Mouse (Mus musculus) embryonic facial prominence, embryonic 13.5 days (tissue): ENCODE measurements around the gene Gm13276. TPM values are rescaled to one million over a fixed set of nuclear protein-coding genes. Genes with fewer than 3 reads are reported as not detected.
"Not testable (repeated sequence)": the region's sequence is repeated elsewhere in the genome, so short reads cannot be mapped to it uniquely, and the experiment has no call there.

Source experiments
- ATAC-seq: fragments of 200-750 bp; cut with Nextera tagmentation; 2 replicates; pipeline ENCODE4 v1.8.0; 2017; ENCODE audit warnings: low read depth; ENCODE audit not compliant: insufficient number of reproducible peaks, insufficient read depth, low FRiP score, low TSS enrichment
- H3K27ac ChIP-seq: fragments of 300-500 bp; sonication (generic); 2 replicates; pipeline ENCODE4 v1.5.1; 2015; ENCODE audit warnings: moderate library complexity, mild to moderate bottlenecking, inconsistent platforms
- H3K27me3 ChIP-seq: fragments of 300-500 bp; sonication (generic); 2 replicates; pipeline ENCODE4 v1.6.1; 2015; ENCODE audit warnings: mild to moderate bottlenecking, inconsistent platforms
- H3K36me3 ChIP-seq: fragments of 300-500 bp; sonication (generic); 2 replicates; pipeline ENCODE4 v1.6.1; 2015; ENCODE audit warnings: mild to moderate bottlenecking, inconsistent platforms
- H3K4me1 ChIP-seq: fragments of 300-500 bp; sonication (generic); 2 replicates; pipeline ENCODE4 v1.6.1; 2015; ENCODE audit warnings: inconsistent platforms
- H3K4me2 ChIP-seq: fragments of 300-500 bp; sonication (generic); 2 replicates; pipeline ENCODE4 v1.6.1; 2015; ENCODE audit warnings: moderate library complexity, mild to moderate bottlenecking, inconsistent platforms
- H3K4me3 ChIP-seq: fragments of 300-500 bp; sonication (generic); 2 replicates; pipeline ENCODE4 v1.5.1; 2015; ENCODE audit warnings: mild to moderate bottlenecking, inconsistent platforms
- H3K9ac ChIP-seq: fragments of 300-500 bp; sonication (generic); 2 replicates; pipeline ENCODE4 v1.6.1; 2015; ENCODE audit warnings: mild to moderate bottlenecking, inconsistent platforms
- H3K9me3 ChIP-seq: fragments of 300-500 bp; sonication (generic); 2 replicates; pipeline ENCODE4 v1.6.1; 2016; ENCODE audit warnings: inconsistent platforms
- WGBS: fragments of 180-500 bp; shearing (Covaris S2); methylation state at CpG from one replicate; pipeline ENCODE4 v1.1.7; 2015; ENCODE audit warnings: mixed read lengths; 5-methylcytosine and 5-hydroxymethylcytosine counted together
- polyA plus RNA-seq: library from polyadenylated mRNA; unstranded; fragments of >200 nt; fragmentation: Nextera tagmentation; extraction: Ambion mirVana; gene quantifications from 2 replicates; pipeline ENCODE4 v1.2.1, GENCODE M21; 2015

Gm13276 gene
- polyA plus RNA-seq, 1 experiment from 2014 or later: not detected

GRCm38 (mm10) chr4:88835225-88835624, 49.7 kb downstream of the Gm13276 start, which contains the start of gene Ifna5:
Gene Ifna5, plus strand, starts transcription at chr4:88835525.
- H3K4me3 ChIP-seq, ATAC-seq: not testable (repeated sequence)

More at GRCm38 (mm10) chr4:88835225-88835624, 49.7 kb downstream of the Gm13276 start, which contains the start of gene Ifna5:
- H3K36me3 ChIP-seq, H3K9ac ChIP-seq, H3K27me3 ChIP-seq, H3K4me2 ChIP-seq, H3K9me3 ChIP-seq, H3K27ac ChIP-seq, H3K4me1 ChIP-seq: not testable (repeated sequence)
- WGBS: 83% methylated on average over 1 of the region's 1 CpGs

Other genes with a start within 250 kb of the Gm13276 start
- not detected in 2 replicates for gene Ifna15, start 227.5 kb upstream of the Gm13276 start, polyA plus RNA-seq
- gene Ifna14, start 213.9 kb upstream of the Gm13276 start, polyA plus RNA-seq: not detected in 2 replicates
- gene Ifna9, start 193.3 kb upstream of the Gm13276 start, polyA plus RNA-seq: not detected in 2 replicates
- gene Ifna12, start 182.3 kb upstream of the Gm13276 start, polyA plus RNA-seq: not detected in 2 replicates
- not detected in 2 replicates for gene C87499, start 151.3 kb upstream of the Gm13276 start, polyA plus RNA-seq
- not detected in 2 replicates for gene Ifna13, start 141.2 kb upstream of the Gm13276 start, polyA plus RNA-seq
- not detected in 2 replicates for gene Ifna16, start 108.8 kb upstream of the Gm13276 start, polyA plus RNA-seq
- gene Ifna2, start 101.8 kb upstream of the Gm13276 start, polyA plus RNA-seq: not detected in 2 replicates
- gene Ifnab, start 94.3 kb upstream of the Gm13276 start, polyA plus RNA-seq: not detected in 2 replicates
- 0.84 and 1.0 TPM in 2 replicates for gene Gm26566, start 63.9 kb upstream of the Gm13276 start, polyA plus RNA-seq
- gene Klhl9, start 63.2 kb upstream of the Gm13276 start, polyA plus RNA-seq: 111 and 122 TPM in 2 replicates
- not detected in 2 replicates for gene Gm13271, start 30.8 kb upstream of the Gm13276 start, polyA plus RNA-seq
- 0.22 and 0.63 TPM in 2 replicates for gene Gm13283, start 25.6 kb upstream of the Gm13276 start, polyA plus RNA-seq
- gene Gm13290, start 11.9 kb upstream of the Gm13276 start, polyA plus RNA-seq: 0.46 and 0.70 TPM in 2 replicates
- not detected in 2 replicates for gene Gm13289, start 8.8 kb upstream of the Gm13276 start, polyA plus RNA-seq
- not detected in 2 replicates for gene Gm13272, start 5.9 kb upstream of the Gm13276 start, polyA plus RNA-seq
- not detected in 2 replicates for gene Ifnz, start 3.6 kb upstream of the Gm13276 start, polyA plus RNA-seq
- not detected in 2 replicates for gene Gm13277, start 2.9 kb downstream of the Gm13276 start, polyA plus RNA-seq
- gene Gm13278, start 5.8 kb downstream of the Gm13276 start, polyA plus RNA-seq: not detected in 2 replicates
- not detected in 2 replicates for gene Gm13275, start 8.8 kb downstream of the Gm13276 start, polyA plus RNA-seq
- not detected in 2 replicates for gene Gm13279, start 11.7 kb downstream of the Gm13276 start, polyA plus RNA-seq
- 0.58 and 1.4 TPM in 2 replicates for gene Gm13285, start 14.0 kb downstream of the Gm13276 start, polyA plus RNA-seq
- gene Gm13287, start 17.5 kb downstream of the Gm13276 start, polyA plus RNA-seq: not detected in 2 replicates
- gene Gm13288, start 19.8 kb downstream of the Gm13276 start, polyA plus RNA-seq: 0.11 TPM in 1 of 2 replicates, not detected in the other
- not detected in 2 replicates for gene Ifna7, start 30.5 kb downstream of the Gm13276 start, polyA plus RNA-seq
- not detected in 2 replicates for gene Ifna11, start 34.2 kb downstream of the Gm13276 start, polyA plus RNA-seq
- not detected in 2 replicates for gene Ifna6, start 41.7 kb downstream of the Gm13276 start, polyA plus RNA-seq
- gene Ifna5, start 49.8 kb downstream of the Gm13276 start, polyA plus RNA-seq: not detected in 2 replicates
- gene Ifna4, start 56.2 kb downstream of the Gm13276 start, polyA plus RNA-seq: not detected in 2 replicates
- not detected in 2 replicates for gene Ifna1, start 64.4 kb downstream of the Gm13276 start, polyA plus RNA-seq
- gene Ifne, start 94.5 kb downstream of the Gm13276 start, polyA plus RNA-seq: not detected in 2 replicates